Mouse (Mus musculus): ENCODE measurements around the gene Ifitm6.
"Not testable (repeated sequence)": the region's sequence is repeated elsewhere in the genome, so short reads cannot be mapped to it uniquely, and the experiment has no call there.

Gene Ifitm6

DNA sequence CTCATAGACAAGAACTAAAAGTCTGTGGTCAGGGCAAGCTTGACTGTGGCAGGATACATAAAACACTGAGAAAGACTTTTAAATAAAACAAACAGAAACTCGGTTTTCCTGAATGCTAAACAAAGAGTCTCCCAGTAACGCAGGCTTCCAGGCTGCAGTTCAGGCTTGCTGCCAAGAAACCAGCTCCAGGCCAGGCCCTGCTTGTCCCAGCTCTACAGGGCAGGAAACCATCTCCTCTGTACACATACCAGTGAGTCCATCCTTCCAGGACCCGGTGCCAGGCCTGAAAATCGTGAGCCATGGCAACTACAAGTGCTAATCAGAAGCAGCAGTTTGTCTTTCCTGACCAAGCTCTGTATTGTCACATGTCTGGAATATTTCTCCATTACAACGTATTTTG lies 23.9 kb upstream of the Ifitm6 start:
- peak; percentile 72 for DNase-seq (ENCODE audit: low spot score)

- no peak for DNase-seq (ENCODE audit: low spot score)
Measured at GRCm38 (mm10) chr7:141040867-141041606, 23.3 kb upstream of the Ifitm6 start.

DNA sequence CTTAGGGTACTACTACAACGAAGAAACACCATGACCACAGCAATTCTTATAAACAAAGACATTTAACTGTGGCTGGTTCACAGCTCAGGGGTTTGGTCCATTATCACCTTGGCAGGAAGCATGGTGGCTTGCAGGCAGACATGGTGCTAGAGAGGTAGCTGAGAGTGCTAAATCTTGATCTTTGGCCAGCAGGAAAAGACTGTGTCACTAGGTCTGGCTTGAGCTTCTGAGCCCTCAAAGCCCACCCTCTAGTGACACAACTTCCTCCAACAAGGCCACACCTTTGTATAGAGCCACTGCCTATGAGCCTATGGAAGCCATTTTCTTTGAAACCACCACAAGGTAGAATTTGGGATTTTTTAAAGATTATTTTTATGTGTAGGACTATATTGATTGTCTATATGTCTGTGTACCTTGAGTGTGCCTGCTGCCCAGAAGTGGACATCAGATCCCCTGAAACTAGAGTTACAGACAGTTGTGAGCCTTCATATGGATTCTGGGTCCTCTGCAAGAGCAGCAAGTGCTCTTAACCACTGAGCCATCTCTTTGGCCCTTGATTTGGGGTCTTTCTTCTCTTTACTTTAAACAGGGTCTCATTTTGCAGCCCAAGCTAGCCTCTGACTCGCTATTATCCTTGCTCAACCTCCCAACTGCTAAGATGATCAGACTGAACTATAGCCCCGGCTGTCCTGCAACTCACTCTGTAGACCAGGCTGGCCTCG lies 21.8 kb upstream of the Ifitm6 start:
- no peak for DNase-seq (ENCODE audit: low spot score)

DNA sequence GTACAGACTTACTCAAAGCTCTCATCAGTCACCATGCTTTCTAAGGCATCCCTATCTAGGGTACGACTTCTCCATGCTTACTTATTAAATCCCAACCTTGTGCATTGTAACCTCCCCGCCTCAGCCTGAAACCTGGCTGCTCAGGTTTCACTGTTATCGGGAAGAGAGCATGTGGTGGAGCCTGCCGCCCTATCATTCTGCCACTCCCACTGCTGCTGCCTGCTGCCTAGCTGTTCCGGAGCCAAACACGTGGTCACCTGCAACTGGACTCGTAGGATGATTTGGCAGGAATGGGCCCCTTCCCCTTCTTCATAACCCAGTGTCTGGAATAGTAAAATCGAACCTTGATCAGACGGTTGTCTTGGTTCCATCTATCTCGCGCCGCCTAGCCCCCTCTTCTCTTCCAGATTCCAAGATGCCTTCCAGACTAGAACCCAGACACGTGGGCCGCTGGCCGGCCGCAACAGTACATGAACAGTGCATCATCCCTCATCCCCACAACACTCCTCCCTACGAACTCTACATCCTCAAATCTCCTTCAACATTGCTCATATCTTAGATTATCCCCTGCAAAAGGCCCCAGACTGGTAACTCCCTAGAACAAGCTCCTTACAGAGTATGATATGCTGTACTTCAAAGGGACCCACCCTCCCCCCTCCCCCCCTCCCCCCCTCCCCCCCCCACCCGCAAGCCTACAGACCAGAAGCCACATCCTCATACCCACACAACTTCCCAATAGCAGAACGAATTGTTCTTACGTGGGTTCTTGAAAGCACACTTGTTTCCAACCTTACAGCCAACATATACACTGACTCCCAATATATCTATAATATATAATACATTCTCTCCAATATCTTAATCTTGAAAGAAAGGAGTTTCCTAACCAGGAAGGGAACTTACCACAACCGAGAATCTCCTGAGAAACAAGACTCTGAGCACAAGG lies 20.6 kb upstream of the Ifitm6 start:
- no peak for DNase-seq (ENCODE audit: low spot score)

GRCm38 (mm10) chr7:141036624-141037023 lies 18.9 kb upstream of the Ifitm6 start:
- DNase-seq (ENCODE audit: low spot score) = not testable (repeated sequence)

- no peak for DNase-seq (ENCODE audit: low spot score)
Measured at GRCm38 (mm10) chr7:141032458-141033167, 14.9 kb upstream of the Ifitm6 start.

DNA sequence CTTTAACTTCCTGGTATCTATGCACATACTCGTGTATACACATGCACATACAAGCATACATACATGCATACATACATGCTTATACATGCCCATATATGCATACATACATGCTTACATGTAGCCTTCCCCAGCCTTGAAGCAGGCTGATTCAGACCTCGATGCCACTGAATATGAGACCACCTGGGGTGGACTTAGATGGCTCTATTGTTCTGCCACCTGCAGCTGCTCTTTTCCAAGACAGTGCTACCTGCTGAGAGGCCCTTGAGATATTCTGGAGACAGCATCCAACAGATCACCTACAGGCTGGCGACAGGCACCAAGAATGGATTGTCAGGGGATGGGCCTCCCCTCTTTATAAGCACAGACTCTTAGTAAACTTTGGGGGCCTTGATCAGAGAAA lies 12.7 kb upstream of the Ifitm6 start:
- DNase-seq (ENCODE audit: low spot score) = no peak

- DNase-seq (ENCODE audit: low spot score) = no peak
Measured at GRCm38 (mm10) chr7:141028831-141029230, 11.1 kb upstream of the Ifitm6 start, which contains the start of gene Gm17387. Gene Gm17387 (plus strand): TSS chr7:141029131.

GRCm38 (mm10) chr7:141026740-141027098 lies 9.0 kb upstream of the Ifitm6 start:
- no peak for DNase-seq (ENCODE audit: low spot score)

GRCm38 (mm10) chr7:141026097-141026739 lies 8.5 kb upstream of the Ifitm6 start:
- DNase-seq (ENCODE audit: low spot score) = no peak

DNA sequence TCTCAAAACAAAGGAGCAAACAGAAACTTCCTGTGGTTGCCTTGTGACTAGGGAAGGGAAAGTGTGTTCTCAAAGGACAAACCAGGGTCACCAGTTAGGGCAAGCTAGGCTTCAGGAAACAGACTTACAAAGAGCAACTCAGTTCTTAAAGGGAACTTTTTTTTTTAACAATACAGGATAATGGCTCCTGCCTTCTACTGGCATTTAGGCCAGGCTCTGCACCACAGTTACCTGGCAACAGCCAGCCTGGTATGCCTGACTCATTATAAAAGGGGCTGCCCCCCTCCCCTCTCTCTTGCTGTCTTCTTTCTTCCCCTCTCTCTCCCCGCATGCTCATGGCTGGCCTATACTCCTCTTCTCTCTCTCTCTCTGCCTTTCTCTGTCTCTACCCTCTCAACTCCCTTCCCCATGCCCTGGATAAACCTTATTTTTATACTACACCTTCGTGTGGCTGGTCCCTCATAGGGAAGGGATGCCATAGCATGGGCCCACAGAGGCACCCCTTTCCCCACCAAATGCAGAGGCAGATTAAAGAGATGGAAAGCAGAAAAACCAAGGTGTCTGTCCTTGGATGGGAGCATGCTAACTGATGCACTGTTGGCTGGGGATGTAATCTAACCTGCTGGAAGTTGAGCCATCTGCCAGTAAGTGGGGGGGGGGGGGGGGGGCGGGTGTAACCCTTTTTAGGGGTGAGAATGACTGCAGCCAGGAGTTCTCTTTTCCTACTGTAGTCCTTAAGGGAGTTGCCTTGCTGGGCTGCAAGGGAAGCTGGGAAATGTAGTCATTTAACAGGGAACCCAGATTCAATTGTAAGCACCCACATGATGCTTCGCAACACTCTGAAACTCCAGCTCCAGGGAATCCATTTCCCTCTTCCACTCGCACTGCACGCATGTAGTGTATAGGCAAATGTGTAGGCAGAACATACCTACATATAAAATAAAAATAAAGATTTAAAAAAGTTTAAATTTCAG lies 7.4 kb upstream of the Ifitm6 start:
- no peak for DNase-seq (ENCODE audit: low spot score)

DNA sequence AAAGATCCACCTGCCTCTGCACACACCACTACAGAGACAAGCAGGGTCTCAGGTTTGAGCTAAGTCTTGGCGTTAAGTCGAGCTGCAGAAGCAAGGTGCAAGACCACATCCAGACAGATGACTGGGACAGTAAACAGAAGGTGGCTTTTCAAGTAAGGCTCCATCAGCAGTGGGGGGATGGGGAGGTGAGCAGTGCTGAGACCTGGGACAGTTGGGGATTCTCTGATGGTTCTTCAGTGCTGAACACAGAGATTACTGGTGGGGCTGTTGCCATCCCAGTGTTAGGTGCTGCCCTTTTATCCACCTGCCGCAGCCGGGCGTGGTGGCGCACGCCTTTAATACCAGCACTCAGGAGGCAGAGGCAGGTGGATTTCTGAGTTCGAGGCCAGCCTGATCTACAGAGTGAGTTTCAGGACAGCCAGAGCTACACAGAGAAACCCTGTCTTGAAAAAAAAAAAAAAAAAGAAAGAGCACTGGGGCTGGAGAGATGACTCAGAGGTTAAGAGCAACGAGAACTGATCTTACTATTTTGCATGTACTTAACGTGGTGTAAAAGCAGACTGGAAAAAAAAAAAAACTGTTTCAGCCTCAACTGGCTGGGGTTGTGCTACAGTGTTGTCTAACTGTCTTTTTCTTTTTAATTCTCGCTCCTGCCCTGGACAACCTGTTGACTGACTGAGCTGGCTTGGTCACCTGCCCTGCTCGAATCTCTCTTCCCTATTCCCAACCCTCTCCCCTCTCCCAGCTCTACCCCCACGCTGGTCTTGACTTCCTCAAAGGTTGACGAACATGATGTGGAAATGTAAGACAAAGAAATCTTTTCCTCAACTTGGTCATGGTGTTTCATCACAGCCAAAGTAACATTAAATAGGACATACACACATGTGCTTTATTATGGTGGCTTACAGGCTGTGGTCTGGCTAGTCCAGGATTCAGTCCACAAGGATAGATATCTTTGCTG lies 4.0 kb upstream of the Ifitm6 start:
- no peak for DNase-seq (ENCODE audit: low spot score)

DNA sequence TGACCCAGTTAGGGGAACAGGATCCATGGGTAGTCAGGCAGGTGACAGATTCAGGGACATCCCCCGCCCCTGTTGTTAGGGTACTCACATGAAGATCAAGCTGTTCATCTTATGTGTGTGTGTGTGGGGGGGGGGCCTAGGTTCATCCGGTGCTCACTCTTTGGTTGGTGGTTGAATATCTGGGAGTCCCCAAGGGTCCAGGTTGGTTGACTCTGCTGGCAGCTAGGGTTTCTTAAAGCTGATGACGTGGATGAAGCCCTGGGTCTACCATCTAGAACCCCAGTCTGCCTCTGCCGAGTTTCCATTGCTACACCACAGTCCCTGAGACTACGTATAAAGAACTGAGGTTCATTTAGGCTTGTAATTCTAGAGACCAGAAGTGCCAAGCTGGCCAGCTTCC lies 1.3 kb upstream of the Ifitm6 start:
- no peak for DNase-seq (ENCODE audit: low spot score)

DNA sequence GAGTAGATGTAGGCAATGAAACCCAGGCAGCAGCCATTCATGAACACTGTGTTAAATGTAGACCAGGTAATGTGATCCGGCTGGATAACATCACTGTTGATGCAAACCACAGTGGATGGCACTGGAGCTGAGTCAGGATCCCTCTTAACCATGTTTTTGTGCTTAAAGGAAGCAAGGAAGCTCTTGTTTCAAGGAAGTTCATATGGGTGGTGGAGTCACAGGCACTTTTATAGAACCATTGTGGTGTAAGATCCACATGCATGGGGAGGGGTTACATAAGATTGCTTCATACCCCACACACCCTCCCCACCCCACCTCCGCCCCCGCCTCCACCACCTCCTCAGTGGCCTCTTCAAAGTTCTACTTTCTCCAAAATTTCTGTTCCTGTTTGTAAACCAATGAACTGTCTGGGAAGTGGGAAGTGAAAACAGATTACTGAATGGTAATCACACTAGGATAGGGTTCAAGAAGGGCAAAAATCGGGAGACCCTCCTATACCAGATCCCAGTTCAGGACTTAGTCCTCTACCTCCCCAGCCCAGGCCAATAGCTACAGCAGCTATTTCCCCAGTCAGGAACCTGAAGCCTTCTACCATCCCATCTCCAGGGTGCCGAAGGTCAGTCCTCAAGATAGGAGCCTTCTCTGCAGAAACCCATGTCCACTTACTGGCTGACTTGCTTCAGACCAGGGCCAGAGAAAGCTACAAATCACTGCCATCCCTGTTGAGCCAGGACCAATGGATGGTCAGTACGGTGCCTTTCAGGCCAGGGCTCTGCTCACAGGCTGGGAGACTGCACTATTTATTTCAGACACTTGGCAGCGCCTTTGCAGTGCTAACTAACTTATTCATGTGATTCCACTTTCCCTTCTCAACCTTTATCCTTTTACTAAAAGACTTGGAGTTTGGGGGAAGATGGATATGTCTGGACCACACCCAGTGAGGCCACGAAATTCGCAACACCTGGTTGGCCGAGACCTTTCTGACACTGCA lies 722 bp downstream of the Ifitm6 start:
- no peak for DNase-seq (ENCODE audit: low spot score)

DNA sequence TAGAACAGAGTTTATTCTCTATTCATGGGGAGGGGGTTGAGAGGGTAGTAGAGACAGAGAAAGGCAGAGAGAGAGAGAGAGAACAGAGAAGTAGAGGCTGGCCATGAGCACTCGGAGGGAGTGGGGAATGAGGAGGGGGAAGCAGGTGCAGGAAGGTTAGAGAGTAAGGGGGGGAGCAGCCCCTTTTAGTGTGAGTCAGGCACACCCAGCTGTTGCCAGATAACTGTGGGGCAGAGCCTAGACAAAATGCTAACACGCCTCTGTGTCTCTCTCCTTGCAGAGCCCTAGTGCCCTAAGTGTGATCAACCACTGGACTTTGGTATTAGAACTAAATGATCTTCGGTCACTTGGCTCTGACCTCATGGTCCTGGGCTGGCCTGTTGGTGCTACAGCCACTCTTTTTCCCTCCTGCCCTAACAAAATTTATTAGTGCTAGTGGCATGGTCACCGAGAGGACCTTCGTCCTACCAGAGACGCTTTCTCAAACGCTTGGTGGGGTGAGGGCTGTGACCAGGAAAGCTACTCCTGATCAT lies 6.4 kb downstream of the Ifitm6 start:
- no peak for DNase-seq (ENCODE audit: low spot score)

- DNase-seq (ENCODE audit: low spot score) = peak; percentile 24
Measured at GRCm38 (mm10) chr7:141010593-141010992, 7.1 kb downstream of the Ifitm6 start, which contains the start of gene Ifitm3. Gene Ifitm3 (minus strand): TSS chr7:141010770.

GRCm38 (mm10) chr7:141009665-141010064 lies 8.1 kb downstream of the Ifitm6 start:
- no peak for DNase-seq (ENCODE audit: low spot score)

Data from ovary, adult 18-20 months (tissue).